Mouse (Mus musculus) intestine, postnatal 0 days (tissue): Measurements from ENCODE around the gene Dcpp2. TPM values are rescaled to one million over a fixed set of nuclear protein-coding genes. Genes with fewer than 3 reads are reported as not detected.
"Not testable (repeated sequence)": the region's sequence is repeated elsewhere in the genome, so short reads cannot be mapped to it uniquely, and the experiment has no call there.

ENCODE experiments used
- ATAC-seq: fragments of 200-750 bp; cut with Nextera tagmentation; 2 replicates; pipeline ENCODE4 v1.8.0; 2017; ENCODE audit warnings: mild to moderate bottlenecking, moderate TSS enrichment, moderate library complexity
- H3K27ac ChIP-seq: fragments of 300-500 bp; sonication (generic); 2 replicates; pipeline ENCODE4 v1.5.1; 2014; ENCODE audit warnings: mild to moderate bottlenecking, low read depth, low read length, moderate library complexity
- H3K27me3 ChIP-seq: fragments of 300-500 bp; sonication (generic); replicated peaks from 2 replicates; pipeline ENCODE4 v1.6.1; 2014; ENCODE audit warnings: low read length, mixed read lengths; ENCODE audit not compliant: control insufficient read depth, insufficient read depth
- H3K36me3 ChIP-seq: fragments of 300-500 bp; sonication (generic); 2 replicates; pipeline ENCODE4 v1.6.1; 2014; ENCODE audit warnings: mild to moderate bottlenecking, moderate library complexity; ENCODE audit not compliant: control insufficient read depth, insufficient read depth
- H3K4me1 ChIP-seq: fragments of 300-500 bp; sonication (generic); replicated peaks from 2 replicates; pipeline ENCODE4 v1.6.1; 2014; ENCODE audit warnings: antibody characterized with exemption, low read length, mixed read lengths; ENCODE audit not compliant: control insufficient read depth, insufficient read depth
- H3K4me2 ChIP-seq: fragments of 300-500 bp; sonication (generic); replicated peaks from 2 replicates; pipeline ENCODE4 v1.6.1; 2014; ENCODE audit warnings: low read depth, mild to moderate bottlenecking, moderate library complexity
- H3K4me3 ChIP-seq: fragments of 300-500 bp; sonication (generic); 2 replicates; pipeline ENCODE4 v1.5.1; 2014; ENCODE audit warnings: low read depth, low read length
- H3K9ac ChIP-seq: fragments of 300-500 bp; sonication (generic); 2 replicates; pipeline ENCODE4 v1.6.1; 2014; ENCODE audit warnings: mild to moderate bottlenecking, low read depth, low read length
- H3K9me3 ChIP-seq: fragments of 300-500 bp; sonication (generic); 2 replicates; pipeline ENCODE4 v1.6.1; 2016; ENCODE audit warnings: mixed run types; ENCODE audit not compliant: control insufficient read depth
- CTCF ChIP-seq: sonication (generic); IDR thresholded peaks from 2 replicates; pipeline ENCODE4 v1.5.1; 2016; ENCODE audit warnings: low read depth, mild to moderate bottlenecking, control low read depth, antibody characterized with exemption, moderate library complexity
- WGBS: fragments of 180-500 bp; shearing (Covaris S2); extraction: QIAGEN DNeasy Blood & Tissue Kit; methylation state at CpG from one replicate; pipeline ENCODE4 v1.1.7; 2014; 5-methylcytosine and 5-hydroxymethylcytosine counted together
- polyA plus RNA-seq: library from polyadenylated mRNA; unstranded; fragments of >200 nt; fragmentation: Nextera tagmentation; extraction: Ambion mirVana; gene quantifications from 2 replicates; pipeline ENCODE4 v1.2.1, GENCODE M21; 2015

The Dcpp2 gene
- polyA plus RNA-seq, 1 experiment from 2014 or later: not detected

DNA sequence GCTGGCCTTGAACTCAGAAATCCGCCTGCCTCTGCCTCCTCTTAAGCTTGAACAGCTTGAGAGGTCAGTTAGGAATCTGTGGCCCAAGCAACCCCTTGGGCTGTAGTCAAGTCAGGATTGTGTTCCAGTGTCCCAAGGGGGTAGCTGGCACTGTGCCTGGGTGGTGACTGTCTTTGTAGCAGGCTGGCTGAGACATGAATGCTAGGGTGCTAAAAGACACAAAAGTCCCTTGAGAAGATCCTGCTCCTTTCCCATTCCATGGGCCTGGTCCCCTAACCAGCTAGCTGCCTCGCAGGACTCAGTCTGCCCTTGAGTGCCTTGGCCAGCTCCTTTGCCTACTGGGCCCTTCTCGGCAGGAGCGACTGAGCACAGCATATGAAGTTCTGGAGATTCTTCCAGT, 17.8 kb upstream of the Dcpp2 start:
- no peak for ATAC-seq
- Histone ChIP-seq H3K4me2 (no peak overlapping the region), H3K4me1 (no peaks in the 10 kb centered on the region), H3K9ac (no peak overlapping the region), H3K36me3 (no peaks in the 10 kb centered on the region), H3K9me3 (no peaks in the 10 kb centered on the region), H3K27ac (no peak overlapping the region), H3K4me3 (no peak overlapping the region), H3K27me3 (no peaks in the 10 kb centered on the region)
- TF ChIP-seq CTCF: no peak
- 85% methylated on average over 4 of the region's 4 CpGs for WGBS

DNA sequence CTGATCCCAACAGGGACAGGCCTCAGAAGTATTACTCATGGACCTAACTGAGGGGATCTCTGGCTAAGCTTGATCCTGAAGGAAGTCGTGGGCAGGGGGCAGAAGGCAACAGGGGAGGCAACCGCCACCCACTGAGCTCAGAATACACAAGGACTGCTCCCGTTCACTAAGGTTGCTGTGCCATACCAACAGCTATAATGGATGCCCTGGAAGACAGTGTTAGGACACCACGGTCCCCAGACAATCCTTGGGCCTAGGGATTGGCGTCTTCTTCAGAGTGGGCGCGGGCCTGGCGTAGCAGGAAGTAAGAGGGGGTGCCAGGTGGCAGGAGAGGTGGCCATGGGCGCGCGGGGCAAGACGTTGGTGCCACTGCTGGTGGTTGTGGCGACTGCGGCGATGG, 12.9 kb upstream of the Dcpp2 start, which contains the start of gene Prss21:
Gene Prss21 (plus strand): TSS at position 301 of the 400 bp plus-strand sequence.
- Histone ChIP-seq H3K36me3 (no peaks in the 10 kb centered on the region), H3K4me2 (no peak within 1 kb of the TSS), H3K9ac (no peak within 1 kb of the TSS), H3K27me3 (no peaks in the 10 kb centered on the region), H3K27ac (no peak within 1 kb of the TSS), H3K4me3 (no peak within 1 kb of the TSS), H3K4me1 (no peaks in the 10 kb centered on the region), H3K9me3 (no peaks in the 10 kb centered on the region)
- no peak for TF ChIP-seq CTCF
- no peak for ATAC-seq
- 86% methylated on average over 15 of the region's 15 CpGs for WGBS

DNA sequence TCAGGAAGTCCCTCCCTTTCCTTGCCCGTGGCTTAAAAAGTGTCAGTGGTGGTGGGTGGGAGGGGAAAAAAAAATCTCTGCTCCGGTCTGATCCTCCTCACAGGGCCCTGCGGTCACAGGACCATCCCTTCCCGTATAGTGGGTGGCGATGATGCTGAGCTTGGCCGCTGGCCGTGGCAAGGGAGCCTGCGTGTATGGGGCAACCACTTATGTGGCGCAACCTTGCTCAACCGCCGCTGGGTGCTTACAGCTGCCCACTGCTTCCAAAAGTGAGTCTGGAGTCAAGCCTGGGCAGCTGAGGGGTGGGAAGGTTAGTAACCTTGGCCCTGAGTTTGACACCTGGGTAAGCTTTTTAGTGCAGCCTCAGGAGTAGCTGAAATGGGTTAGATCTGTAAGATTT, 12.2 kb upstream of the Dcpp2 start:
- Histone ChIP-seq H3K9ac (no peak overlapping the region), H3K27me3 (no peaks in the 10 kb centered on the region), H3K36me3 (no peaks in the 10 kb centered on the region), H3K9me3 (no peaks in the 10 kb centered on the region), H3K27ac (no peak overlapping the region), H3K4me2 (no peak overlapping the region), H3K4me3 (no peak overlapping the region), H3K4me1 (no peaks in the 10 kb centered on the region)
- no peak for TF ChIP-seq CTCF
- ATAC-seq: no peak
- WGBS: 90% methylated on average over 11 of the region's 11 CpGs

DNA sequence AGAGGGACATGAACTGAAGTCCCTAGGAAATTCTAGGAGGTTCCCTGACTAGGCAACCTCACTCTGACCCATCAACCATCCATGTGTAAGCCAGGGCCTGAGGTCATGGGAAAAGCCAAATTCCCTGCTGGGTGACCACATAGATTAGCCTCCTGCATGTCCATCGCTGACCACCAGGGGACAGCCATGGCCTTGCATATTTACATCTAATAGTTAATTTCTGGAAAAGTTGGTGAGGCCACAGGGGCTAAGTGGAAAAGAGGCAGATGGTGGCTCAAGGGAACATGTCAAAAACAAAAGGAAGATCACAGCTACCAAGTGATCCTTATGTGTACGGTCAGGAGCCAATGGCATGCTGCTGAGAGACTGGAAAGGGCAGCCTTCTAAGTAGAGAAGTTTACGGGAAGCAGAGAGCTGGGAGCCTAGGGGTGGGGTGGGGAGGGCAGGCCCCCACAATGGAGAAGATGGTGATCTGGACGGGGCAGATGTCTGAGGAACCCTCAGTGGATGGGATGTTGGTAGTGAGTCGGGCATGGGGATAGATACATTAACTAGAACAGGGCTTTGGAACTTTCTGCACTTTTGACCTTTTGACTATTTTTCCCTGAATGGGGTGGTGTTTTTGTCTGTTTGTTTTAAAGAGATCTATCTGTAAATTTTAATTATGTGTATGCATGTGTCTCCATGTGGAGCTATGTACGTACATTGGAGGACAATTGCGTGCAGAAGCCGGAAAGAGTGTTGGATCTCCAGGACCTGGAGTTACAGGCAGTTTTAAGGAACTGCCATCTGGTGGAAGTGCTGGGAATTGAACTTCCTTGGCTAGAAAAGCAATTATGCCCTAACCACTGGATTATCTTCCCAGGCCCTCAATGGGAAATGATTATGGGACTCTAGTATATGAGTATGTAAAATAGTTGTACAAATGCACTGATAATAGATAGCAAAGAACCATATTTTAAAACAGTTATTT, 6.5 kb upstream of the Dcpp2 start:
- Histone ChIP-seq H3K27ac (no peak overlapping the region), H3K36me3 (no peaks in the 10 kb centered on the region), H3K27me3 (no peaks in the 10 kb centered on the region), H3K4me2 (no peak overlapping the region), H3K9ac (no peak overlapping the region), H3K4me3 (no peak overlapping the region), H3K4me1 (no peaks in the 10 kb centered on the region), H3K9me3 (no peaks in the 10 kb centered on the region)
- 0 out of 2 replicates have a peak, but pooled peaks have one; percentile 35 for ATAC-seq
- peak; percentile 93 for TF ChIP-seq CTCF
- 41% methylated on average over 8 of the region's 8 CpGs for WGBS

DNA sequence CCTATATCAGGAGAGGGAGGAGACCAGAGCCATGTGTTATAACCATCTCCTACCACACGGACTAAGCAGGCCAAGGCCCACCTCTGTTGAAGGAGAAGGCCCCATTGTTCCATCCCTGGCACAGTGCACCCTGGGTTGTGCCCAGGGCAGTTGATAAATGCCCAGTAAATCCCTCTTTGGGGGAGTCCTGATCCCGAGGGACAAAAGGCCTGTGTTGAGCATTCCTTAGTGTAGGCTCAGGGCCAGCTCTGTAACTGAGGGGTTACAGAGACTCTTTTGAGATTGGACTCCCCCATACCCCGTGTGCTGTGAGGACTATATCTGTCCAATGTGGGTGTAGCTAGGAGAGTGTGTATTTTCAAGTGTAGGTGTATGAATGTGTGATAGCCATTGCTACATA, 3.9 kb upstream of the Dcpp2 start:
- no peak overlapping the region for H3K4me3 ChIP-seq
- H3K4me1 ChIP-seq: no peaks in the 10 kb centered on the region
- TF ChIP-seq CTCF: no peak
- no peak for ATAC-seq
- no peak overlapping the region for H3K27ac ChIP-seq
- H3K4me2 ChIP-seq: no peak overlapping the region
- no peaks in the 10 kb centered on the region for H3K9me3 ChIP-seq
- no peaks in the 10 kb centered on the region for H3K27me3 ChIP-seq
- H3K9ac ChIP-seq: no peak overlapping the region
- H3K36me3 ChIP-seq: no peaks in the 10 kb centered on the region
- WGBS: 48% methylated on average over 3 of the region's 3 CpGs

DNA sequence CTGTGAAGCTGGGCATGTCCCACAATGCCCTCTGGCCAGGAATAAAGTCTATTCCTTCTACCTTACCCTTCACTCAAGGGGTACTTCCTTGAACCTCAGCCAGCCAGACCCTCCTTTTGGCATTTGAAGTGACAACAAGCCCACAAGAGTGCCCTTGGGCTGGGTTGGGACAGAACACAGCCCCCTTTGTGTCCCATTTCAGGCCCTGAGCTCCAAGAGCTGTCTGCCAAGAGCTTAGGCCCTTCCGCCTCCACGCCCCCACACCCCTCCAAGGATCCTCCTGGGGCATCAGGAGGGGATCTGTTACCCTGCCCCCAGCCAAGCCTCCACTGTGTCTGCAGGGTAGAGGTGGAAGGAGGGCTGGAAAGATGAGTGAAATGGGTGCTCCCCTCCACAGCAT, 3.5 kb upstream of the Dcpp2 start:
- no peak for TF ChIP-seq CTCF
- no peak overlapping the region for H3K4me2 ChIP-seq
- no peak overlapping the region for H3K9ac ChIP-seq
- H3K27me3 ChIP-seq: no peaks in the 10 kb centered on the region
- H3K27ac ChIP-seq: no peak overlapping the region
- H3K36me3 ChIP-seq: no peaks in the 10 kb centered on the region
- WGBS: 97% methylated on average over 2 of the region's 2 CpGs
- no peak for ATAC-seq
- H3K9me3 ChIP-seq: no peaks in the 10 kb centered on the region
- H3K4me1 ChIP-seq: no peaks in the 10 kb centered on the region
- H3K4me3 ChIP-seq: no peak overlapping the region

DNA sequence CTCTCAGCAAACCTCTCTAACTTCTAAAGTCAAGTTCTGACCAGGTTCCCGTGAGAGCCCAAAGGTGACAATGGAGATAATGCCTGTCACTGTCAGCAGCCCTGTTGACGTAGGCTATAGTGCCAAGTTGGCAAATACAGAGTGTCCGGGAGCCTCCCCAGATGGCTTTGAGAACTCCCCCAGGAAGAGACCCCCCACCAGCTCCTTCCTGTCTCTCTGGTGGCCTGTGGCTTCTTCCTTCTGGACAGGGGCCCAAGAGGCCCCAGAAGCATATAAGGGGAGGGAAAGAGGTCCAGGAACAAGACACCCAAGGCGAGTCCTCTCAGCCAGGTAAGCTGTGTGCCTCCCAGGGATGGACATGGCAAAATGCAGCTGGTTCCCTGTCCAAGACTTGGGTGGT, 36.5 kb downstream of the Dcpp2 start, which contains the start of gene Dcpp3:
Gene Dcpp3 (plus strand): TSS at position 301 of the 400 bp plus-strand sequence.
- H3K4me2 ChIP-seq, H3K36me3 ChIP-seq, H3K27me3 ChIP-seq, H3K4me1 ChIP-seq, ATAC-seq, H3K9me3 ChIP-seq, H3K9ac ChIP-seq, H3K4me3 ChIP-seq, H3K27ac ChIP-seq: not testable (repeated sequence)
- whole genome bisulfite sequencing: 59% methylated on average over 4 of the region's 4 CpGs
